Mouse (Mus musculus): Measurements from ENCODE around the gene Ceacam20. TPM values are rescaled to one million over a fixed set of nuclear protein-coding genes. Genes with fewer than 3 reads are reported as not detected.
"Not testable (repeated sequence)": the region's sequence is repeated elsewhere in the genome, so short reads cannot be mapped to it uniquely, and the experiment has no call there.

Ceacam20 gene
- polyA plus RNA-seq, 1 experiment = not detected

- Histone ChIP-seq H3K4me1 (ENCODE audit: control insufficient read depth, insufficient read depth, insufficient read length) (no peaks in the 10 kb centered on the region), H3K27ac (ENCODE audit: insufficient read depth, low read length) (no peak overlapping the region), H3K4me3 (ENCODE audit: extremely low read depth, insufficient read depth, insufficient read length) (no peak overlapping the region), H3K27me3 (ENCODE audit: control insufficient read depth, insufficient read depth, low read length) (no peaks in the 10 kb centered on the region), H3K36me3 (ENCODE audit: control insufficient read depth, insufficient read depth, low read length) (no peaks in the 10 kb centered on the region)
- 3% methylated on average over 7 of the region's 7 CpGs for WGBS
- DNase-seq (ENCODE audit: low read depth in 1 of 2, low spot score in 2 of 2) = peak; percentile 64 to 83
- TF ChIP-seq CTCF (IDR thresholded peaks at IDR 0.05; ENCODE audit: extremely low read depth, insufficient read depth, insufficient read length, insufficient replicate concordance) = peak; percentile 90; the same call in 1 of the 2 replicates
- TF ChIP-seq POLR2A (IDR thresholded peaks at IDR 0.05; ENCODE audit: low read depth, low read length) = no peak
Observed at GRCm38 (mm10) chr7:19956341-19956781, 8.9 kb upstream of the Ceacam20 start.

DNA sequence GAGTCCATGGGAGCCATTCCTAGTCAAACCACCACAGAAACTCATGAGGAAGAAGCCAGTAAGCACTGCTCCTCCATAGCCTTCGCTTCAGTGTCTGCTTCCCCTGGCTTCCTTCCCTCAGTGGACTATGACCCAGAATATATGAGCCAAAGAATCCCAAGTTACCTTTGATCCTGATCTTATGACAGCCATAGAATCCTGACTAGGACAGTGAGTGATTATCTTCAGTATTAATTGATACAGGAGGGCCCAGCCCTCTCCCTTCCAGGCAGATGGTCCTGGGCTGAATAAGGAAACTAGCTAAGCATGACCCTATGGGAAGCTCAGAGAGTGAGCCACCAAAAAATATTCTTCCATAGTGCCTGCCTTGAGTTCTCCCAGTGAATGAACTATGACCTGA is 2.8 kb upstream of the Ceacam20 start:
- Histone ChIP-seq H3K36me3 (ENCODE audit: control insufficient read depth, insufficient read depth, low read length) (no peaks in the 10 kb centered on the region), H3K4me1 (ENCODE audit: control insufficient read depth, insufficient read depth, insufficient read length) (no peaks in the 10 kb centered on the region), H3K27ac (ENCODE audit: insufficient read depth, low read length) (no peak overlapping the region), H3K4me3 (ENCODE audit: extremely low read depth, insufficient read depth, insufficient read length) (no peak overlapping the region), H3K27me3 (ENCODE audit: control insufficient read depth, insufficient read depth, low read length) (no peaks in the 10 kb centered on the region)
- WGBS = 69% methylated on average over 1 of the region's 1 CpGs
- no peak for TF ChIP-seq CTCF (IDR thresholded peaks at IDR 0.05; ENCODE audit: extremely low read depth, insufficient read depth, insufficient read length, insufficient replicate concordance)
- TF ChIP-seq POLR2A (IDR thresholded peaks at IDR 0.05; ENCODE audit: low read depth, low read length) = no peak
- DNase-seq (ENCODE audit: low read depth in 1 of 2, low spot score in 2 of 2) = no peak

DNA sequence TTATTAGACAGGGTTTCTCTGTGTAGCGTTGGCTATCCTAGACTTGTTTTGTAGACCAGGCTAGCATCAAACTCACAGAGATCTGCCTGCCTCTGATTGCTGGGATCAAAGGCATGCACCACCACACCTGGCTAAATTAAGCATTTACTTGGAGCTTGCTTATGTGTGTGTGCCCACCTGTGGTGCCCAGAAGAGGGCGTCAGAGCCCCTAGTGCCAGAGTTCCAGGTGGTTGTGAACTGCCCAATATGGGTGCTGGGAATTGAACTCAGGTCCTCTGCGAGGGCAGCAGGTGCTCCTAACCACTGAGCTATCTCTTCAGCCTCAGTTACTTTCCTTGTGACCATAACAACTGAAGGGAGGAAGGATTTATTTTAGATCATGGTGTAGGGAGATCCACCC is 3.9 kb downstream of the Ceacam20 start:
- Histone ChIP-seq H3K27ac (ENCODE audit: insufficient read depth, low read length) (no peak overlapping the region), H3K36me3 (ENCODE audit: control insufficient read depth, insufficient read depth, low read length) (no peaks in the 10 kb centered on the region), H3K27me3 (ENCODE audit: control insufficient read depth, insufficient read depth, low read length) (no peaks in the 10 kb centered on the region), H3K4me3 (ENCODE audit: extremely low read depth, insufficient read depth, insufficient read length) (no peak overlapping the region), H3K4me1 (ENCODE audit: control insufficient read depth, insufficient read depth, insufficient read length) (no peaks in the 10 kb centered on the region)
- TF ChIP-seq POLR2A (IDR thresholded peaks at IDR 0.05; ENCODE audit: low read depth, low read length) = no peak
- TF ChIP-seq CTCF (IDR thresholded peaks at IDR 0.05; ENCODE audit: extremely low read depth, insufficient read depth, insufficient read length, insufficient replicate concordance) = no peak
- WGBS = 73% methylated on average over 3 of the region's 3 CpGs
- no peak for DNase-seq (ENCODE audit: low read depth in 1 of 2, low spot score in 2 of 2)

- Histone ChIP-seq H3K4me3 (ENCODE audit: extremely low read depth, insufficient read depth, insufficient read length) (no peak overlapping the region), H3K4me1 (ENCODE audit: control insufficient read depth, insufficient read depth, insufficient read length) (no peaks in the 10 kb centered on the region)
Observed at GRCm38 (mm10) chr7:19969541-19970090, 4.4 kb downstream of the Ceacam20 start.

DNA sequence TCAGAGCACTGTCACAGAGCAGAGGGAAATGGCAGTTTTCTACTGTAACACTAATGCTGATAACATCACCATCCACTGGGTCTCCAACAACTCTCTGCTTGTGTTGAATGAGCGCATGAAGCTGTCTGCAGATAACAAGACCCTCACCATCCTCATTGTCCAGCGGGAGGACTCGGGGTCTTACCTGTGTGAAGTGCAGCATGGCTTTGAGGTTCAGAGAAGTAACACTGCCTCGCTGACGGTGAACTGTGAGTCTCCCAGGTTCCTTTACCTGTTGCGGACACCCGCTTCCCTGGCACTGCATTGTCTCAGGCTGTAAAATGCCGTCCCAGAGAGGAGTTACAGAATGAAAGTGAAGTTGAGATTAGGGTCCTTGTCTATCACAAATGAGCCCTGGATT is 5.0 kb downstream of the Ceacam20 start:
- Histone ChIP-seq H3K4me1 (ENCODE audit: control insufficient read depth, insufficient read depth, insufficient read length) (no peaks in the 10 kb centered on the region), H3K27ac (ENCODE audit: insufficient read depth, low read length) (no peak overlapping the region), H3K4me3 (ENCODE audit: extremely low read depth, insufficient read depth, insufficient read length) (no peak overlapping the region), H3K27me3 (ENCODE audit: control insufficient read depth, insufficient read depth, low read length) (no peaks in the 10 kb centered on the region), H3K36me3 (ENCODE audit: control insufficient read depth, insufficient read depth, low read length) (no peaks in the 10 kb centered on the region)
- TF ChIP-seq POLR2A (IDR thresholded peaks at IDR 0.05; ENCODE audit: low read depth, low read length) (no peak), CTCF (IDR thresholded peaks at IDR 0.05; ENCODE audit: extremely low read depth, insufficient read depth, insufficient read length, insufficient replicate concordance) (no peak)
- 93% methylated on average over 8 of the region's 8 CpGs for WGBS
- DNase-seq (ENCODE audit: low read depth in 1 of 2, low spot score in 2 of 2) = no peak

More at GRCm38 (mm10) chr7:19969541-19970090, 4.4 kb downstream of the Ceacam20 start:
- Histone ChIP-seq H3K36me3 (ENCODE audit: control insufficient read depth, insufficient read depth, low read length) (no peaks in the 10 kb centered on the region), H3K27me3 (ENCODE audit: control insufficient read depth, insufficient read depth, low read length) (no peaks in the 10 kb centered on the region), H3K27ac (ENCODE audit: insufficient read depth, low read length) (no peak overlapping the region)
- no peak for DNase-seq (ENCODE audit: low read depth in 1 of 2, low spot score in 2 of 2)
- TF ChIP-seq CTCF (IDR thresholded peaks at IDR 0.05; ENCODE audit: extremely low read depth, insufficient read depth, insufficient read length, insufficient replicate concordance) (no peak), POLR2A (IDR thresholded peaks at IDR 0.05; ENCODE audit: low read depth, low read length) (no peak)
- WGBS = 93% methylated on average over 4 of the region's 4 CpGs

- DNase-seq (ENCODE audit: low read depth in 1 of 2, low spot score in 2 of 2) = no peak
- H3K4me3 ChIP-seq (ENCODE audit: extremely low read depth, insufficient read depth, insufficient read length) = no peak overlapping the region
- 85% methylated on average over 4 of the region's 4 CpGs for WGBS
- H3K4me1 ChIP-seq (ENCODE audit: control insufficient read depth, insufficient read depth, insufficient read length) = no peaks in the 10 kb centered on the region
- H3K27ac ChIP-seq (ENCODE audit: insufficient read depth, low read length) = no peak overlapping the region
- no peaks in the 10 kb centered on the region for H3K27me3 ChIP-seq (ENCODE audit: control insufficient read depth, insufficient read depth, low read length)
- no peaks in the 10 kb centered on the region for H3K36me3 ChIP-seq (ENCODE audit: control insufficient read depth, insufficient read depth, low read length)
- TF ChIP-seq CTCF (IDR thresholded peaks at IDR 0.05; ENCODE audit: extremely low read depth, insufficient read depth, insufficient read length, insufficient replicate concordance) (no peak), POLR2A (IDR thresholded peaks at IDR 0.05; ENCODE audit: low read depth, low read length) (no peak)
Observed at GRCm38 (mm10) chr7:19971516-19971915, 6.3 kb downstream of the Ceacam20 start.

- WGBS = 60% methylated on average over 8 of the region's 8 CpGs
- not testable (repeated sequence) for DNase-seq (ENCODE audit: low read depth in 1 of 2, low spot score in 2 of 2); H3K4me3 ChIP-seq (ENCODE audit: extremely low read depth, insufficient read depth, insufficient read length); H3K4me1 ChIP-seq (ENCODE audit: control insufficient read depth, insufficient read depth, insufficient read length); H3K27me3 ChIP-seq (ENCODE audit: control insufficient read depth, insufficient read depth, low read length); H3K27ac ChIP-seq (ENCODE audit: insufficient read depth, low read length); H3K36me3 ChIP-seq (ENCODE audit: control insufficient read depth, insufficient read depth, low read length)
Observed at GRCm38 (mm10) chr7:19991165-19991564, 26.0 kb downstream of the Ceacam20 start, which contains the start of gene Nlrp9b. Nlrp9b (plus strand) TSS chr7:19991465.

GRCm38 (mm10) chr7:19996721-19997120 is 31.5 kb downstream of the Ceacam20 start:
- H3K4me3 ChIP-seq (ENCODE audit: extremely low read depth, insufficient read depth, insufficient read length); DNase-seq (ENCODE audit: low read depth in 1 of 2, low spot score in 2 of 2); H3K27ac ChIP-seq (ENCODE audit: insufficient read depth, low read length); H3K36me3 ChIP-seq (ENCODE audit: control insufficient read depth, insufficient read depth, low read length); H3K27me3 ChIP-seq (ENCODE audit: control insufficient read depth, insufficient read depth, low read length); H3K4me1 ChIP-seq (ENCODE audit: control insufficient read depth, insufficient read depth, insufficient read length): not testable (repeated sequence)
- WGBS = 61% methylated on average over 3 of the region's 3 CpGs
